Mouse (Mus musculus) adrenal gland, postnatal 36 days (tissue): ENCODE measurements around the gene Calm2. TPM values are rescaled to one million over a fixed set of nuclear protein-coding genes. Genes with fewer than 3 reads are reported as not detected.

ENCODE experiments used
- DNase-seq, 2 experiments: peaks; one replicate each; pipeline ENCODE4 v3.0.0; 2021; ENCODE audit warnings: mixed read lengths in 1 of 2
- total RNA-seq, 2 experiments: library from RNA; stranded (reverse); gene quantifications; 2 replicates each; pipeline ENCODE4 v1.2.3; 2021

Calm2 gene
- total RNA-seq, 2 experiments from 2014 or later: 420 to 539 TPM

DNA sequence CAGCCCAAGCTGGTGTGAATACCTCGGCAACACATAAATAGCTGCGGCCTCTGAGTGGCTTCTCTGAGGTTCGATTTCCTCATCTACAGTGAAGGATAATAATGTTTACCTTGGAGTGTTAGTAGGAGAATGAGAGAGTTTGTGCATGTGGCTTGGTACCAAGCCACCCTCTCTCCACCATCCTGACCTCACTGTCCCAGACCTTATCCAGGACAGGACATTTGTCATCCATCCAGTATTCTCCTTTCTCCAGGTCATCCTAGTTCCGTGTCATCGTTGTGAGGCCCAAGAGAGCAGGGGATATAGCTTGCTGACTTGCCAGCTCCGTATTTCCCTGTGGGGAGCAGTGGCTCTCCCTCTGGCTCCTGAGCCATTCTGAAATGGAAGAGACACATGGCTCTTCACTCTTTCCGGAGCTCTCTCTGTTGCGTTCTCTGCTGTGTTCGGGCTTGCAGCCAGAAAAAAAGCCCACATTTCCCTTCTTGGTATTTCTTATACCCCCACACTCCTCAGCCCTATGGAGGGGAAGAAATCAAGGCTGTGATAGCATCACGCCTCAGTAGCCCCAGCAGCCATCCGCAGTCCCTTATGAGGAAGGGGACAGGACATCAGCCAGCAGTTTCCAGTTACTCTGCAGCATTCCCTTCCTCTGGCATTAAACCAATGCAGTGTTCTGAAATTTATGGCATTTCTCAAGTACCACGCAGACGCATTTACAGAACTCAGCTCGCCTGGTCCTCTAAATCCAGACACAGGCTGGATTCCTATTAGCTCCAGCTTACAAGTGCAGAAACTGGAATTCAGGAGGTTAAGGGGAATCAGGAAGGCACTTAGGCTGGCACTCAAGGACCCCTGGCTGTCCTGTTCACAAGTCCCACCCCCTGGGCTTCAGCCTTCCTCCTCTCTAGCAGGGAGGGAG lies 13.3 kb upstream of the Calm2 start:
- peak in 1 of 2 experiments; percentile 20 for DNase-seq

DNA sequence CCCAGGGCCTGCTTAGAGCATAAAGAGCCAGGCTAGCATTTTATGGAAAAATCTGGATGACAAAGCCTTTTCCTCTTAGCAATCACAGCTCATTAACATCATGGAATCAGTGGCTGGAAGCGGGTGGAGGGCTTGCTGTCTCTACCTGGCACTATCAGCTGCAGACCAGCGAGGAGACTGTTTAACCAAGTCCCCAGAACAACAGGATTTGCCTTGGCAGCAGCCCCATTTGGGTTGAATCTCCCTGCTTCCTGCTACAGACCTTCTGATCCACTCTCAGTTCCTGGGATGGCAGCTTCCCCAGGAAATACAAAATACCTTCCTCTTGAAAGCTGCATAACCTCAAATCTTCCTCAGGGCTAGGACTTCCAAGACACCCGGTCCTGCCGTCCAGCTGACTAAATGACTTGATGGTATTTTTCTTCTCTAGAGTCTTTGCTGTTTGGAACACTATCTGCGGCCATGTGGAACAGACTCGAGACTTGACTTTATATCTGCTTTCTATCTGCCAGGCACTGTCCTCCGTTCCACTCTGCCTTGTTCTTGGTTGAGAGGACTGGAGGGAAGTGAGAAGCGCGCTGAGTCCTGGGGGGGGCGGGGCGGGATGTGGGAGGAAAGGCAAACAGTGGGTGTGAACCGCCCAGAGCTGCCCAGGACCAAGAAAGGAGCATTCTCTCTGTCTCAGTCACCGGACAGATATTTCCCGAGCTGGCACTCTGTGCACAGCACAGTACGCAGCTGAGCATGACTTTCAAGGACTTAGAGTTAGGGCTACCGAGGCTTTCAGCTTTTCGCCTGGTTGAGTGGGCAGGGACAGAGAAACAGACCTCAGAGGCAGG lies 12.4 kb upstream of the Calm2 start:
- peak; percentile 73 to 76 for DNase-seq

DNA sequence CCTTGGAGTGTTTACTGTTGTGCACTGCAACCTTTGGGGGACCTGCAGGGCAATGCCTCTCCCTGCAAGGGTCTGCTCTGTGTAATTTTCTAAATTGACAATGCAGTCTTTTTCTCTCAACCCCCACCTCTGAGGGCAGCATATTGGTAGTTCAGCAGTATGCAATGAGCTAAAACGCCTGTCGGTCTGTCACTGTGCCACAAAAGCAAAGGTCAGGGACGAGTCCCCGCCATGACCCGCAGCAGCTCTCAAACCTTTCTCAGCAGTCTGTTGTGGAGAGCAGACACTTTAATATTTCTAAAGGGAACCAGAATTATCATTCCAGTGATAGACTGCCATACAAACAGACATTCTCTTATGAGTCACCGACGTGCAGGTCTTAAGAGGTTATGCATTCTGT lies 11.2 kb upstream of the Calm2 start:
- DNase-seq: peak; percentile 70

DNA sequence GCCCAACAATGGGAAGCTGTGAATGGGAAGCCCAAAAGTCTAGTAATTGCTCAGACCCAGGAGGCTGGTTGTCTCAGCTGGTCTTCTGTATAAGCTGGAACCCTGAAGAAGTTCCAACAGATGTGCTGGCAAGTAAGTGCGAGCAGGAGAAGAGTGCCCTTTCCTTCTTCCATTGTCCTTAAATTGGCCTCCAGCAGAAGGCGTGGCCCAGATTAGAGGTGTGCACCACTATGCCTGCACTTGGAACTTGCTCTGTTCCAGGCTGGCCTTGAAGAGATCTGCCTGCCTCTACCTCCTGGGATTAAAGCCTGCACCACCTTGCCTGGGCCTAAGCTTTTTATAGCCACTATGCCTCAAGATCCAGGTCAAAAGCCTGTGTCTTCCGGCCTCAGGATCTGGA lies 7.4 kb upstream of the Calm2 start:
- no peak for DNase-seq

DNA sequence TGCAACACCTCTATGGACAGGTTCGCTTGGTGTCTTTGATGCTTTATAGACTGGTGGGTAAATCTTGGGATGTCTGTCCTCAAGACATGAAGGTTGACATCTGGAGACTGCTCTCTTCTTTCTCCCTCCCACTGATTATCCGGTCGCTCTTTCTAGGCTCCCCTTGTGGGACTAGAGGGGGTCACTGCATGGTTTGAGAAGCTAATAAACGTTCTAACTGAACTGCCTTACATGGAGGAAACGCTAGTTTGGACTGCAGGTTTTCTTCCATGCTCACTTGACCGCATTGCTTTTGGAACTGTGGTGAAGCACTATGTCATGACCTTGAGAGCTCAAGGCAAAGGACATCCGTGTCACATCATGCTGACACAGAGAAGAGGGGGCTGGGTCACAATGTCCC lies 6.6 kb upstream of the Calm2 start:
- peak in 1 of 2 experiments; percentile 37 for DNase-seq

DNA sequence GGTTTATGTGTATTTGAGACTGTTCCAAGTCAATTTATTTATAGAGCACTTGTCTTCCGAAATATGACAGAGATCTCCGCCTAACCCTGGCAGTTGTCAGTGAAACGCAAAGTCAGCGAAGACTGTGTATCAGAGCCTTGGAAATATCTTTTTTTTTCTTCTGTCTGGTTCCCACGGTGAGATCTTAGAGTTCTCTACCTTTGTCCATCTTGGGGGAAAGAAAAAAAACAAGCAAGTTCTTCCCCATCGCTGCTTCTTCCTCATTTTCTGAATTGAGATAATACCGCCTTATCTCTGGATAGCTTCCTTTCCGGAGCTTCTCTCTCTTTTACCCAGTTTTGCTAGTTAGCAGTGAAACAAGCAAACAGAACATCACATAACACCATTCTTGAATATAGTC lies 2.1 kb upstream of the Calm2 start:
- DNase-seq: no peak

DNA sequence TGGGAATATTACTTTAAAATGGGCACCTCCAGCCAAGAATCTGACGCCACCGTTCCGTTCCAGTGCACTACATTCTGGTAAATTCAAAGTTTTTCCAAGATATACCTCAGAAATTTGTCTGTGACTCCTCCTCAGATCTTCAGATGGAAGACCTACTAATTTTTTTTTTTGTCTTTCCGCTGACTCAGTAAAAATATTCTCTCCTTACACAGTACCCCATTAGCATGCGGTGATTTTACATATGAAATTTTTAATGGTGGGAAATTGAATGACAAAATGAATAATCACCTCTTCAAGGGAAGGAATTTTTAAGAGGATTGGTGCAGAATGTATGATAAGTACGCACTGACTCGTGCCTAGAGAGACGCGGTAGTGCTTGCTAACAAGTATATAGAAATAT lies 1.6 kb upstream of the Calm2 start:
- DNase-seq: no peak

DNA sequence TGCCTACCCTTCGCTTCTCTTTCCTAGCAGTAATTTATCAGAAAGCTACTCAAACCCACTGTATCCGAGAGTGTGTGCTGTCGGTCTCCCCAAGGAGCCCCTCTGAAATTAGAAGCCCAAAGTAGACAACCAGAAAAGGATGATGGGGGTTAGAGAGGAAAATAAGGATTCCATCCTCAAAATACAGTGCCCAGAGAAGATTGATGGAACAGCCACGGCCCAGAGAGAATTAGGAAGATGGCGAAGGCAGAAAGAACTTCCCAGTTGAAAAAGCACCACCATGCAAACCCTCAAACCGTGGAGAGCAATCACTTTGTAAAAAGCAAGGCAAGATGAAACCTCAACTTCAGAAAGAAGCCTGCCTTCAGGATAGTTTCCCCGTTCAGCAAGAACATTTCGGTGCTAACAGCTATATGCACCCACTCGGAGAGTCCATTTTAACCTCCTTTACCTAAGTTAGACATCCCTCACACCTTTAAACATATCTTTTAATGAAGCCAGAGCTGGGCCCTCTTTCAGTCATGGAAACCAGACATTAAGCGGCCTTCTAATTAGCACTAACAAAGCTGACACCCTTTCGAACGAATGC lies 971 bp upstream of the Calm2 start:
- no peak for DNase-seq

DNA sequence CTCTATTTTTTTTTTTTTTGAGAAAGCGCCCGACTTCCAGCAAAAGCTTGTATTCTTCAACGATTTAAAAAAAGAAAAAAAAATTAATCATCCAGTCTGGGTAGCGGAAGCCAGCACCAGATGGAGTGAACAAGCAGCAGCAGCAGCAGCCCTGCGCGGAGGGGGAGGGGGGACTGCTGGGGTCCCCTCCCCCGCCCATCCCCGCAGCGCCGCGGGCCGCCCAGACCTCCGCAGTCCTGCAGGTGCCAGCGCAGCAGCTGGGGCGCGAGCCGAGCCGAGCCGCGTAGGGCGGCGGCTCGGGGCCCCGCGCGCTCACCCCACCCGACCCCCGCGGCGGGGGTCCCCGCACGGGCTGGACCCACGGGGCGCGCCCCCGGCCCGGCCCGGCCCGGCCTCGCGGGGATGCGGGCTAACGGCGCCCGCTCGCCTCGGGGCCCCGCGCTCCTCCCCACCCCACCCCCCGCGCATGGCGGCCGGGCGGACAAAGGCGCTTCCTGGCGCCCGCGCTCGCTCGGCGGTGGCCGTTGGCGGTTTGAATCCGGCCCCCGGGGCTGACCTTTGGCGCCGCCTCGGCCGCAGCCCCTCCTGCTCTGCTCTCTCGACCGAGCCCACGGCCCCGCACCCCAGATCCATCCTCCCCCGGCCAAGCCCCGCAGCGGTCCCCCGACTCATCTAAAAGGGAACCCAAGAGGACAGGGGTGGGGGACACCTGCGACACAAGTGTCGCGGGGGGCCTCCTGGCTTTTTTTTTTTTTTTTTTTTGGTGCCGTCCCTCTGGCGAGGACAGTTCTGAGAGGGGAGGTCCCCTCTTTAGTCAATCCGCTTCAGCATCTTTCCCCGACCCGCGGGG lies 593 bp downstream of the Calm2 start:
- DNase-seq: peak; percentile 72 to 83

DNA sequence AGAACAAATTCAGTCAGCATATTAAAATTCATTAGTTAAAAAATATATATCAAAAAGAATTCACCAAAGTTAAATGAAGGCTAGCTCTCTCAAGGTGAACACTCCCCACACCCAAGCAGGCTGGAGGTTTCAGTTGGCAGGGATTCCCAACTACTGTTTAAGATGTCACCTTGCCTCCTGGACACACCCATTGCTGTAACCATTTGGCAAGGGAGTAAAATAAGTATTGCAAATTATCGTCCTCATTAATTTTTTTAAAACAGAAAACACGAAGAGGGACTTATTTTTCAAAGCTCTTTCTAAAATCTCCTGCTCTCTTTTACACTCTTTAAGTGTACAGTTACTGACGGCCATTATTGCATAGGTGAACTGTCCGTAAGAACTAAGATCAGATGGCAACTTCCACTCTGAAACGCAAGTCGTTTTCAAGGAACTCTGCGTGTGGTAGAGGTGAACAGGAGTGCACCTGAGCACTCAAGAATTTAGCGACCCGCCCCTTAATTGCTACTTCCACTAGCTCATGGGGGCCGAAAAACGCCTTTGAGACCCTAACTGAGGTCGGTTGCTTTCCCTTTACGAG lies 1.3 kb downstream of the Calm2 start:
- DNase-seq: no peak

DNA sequence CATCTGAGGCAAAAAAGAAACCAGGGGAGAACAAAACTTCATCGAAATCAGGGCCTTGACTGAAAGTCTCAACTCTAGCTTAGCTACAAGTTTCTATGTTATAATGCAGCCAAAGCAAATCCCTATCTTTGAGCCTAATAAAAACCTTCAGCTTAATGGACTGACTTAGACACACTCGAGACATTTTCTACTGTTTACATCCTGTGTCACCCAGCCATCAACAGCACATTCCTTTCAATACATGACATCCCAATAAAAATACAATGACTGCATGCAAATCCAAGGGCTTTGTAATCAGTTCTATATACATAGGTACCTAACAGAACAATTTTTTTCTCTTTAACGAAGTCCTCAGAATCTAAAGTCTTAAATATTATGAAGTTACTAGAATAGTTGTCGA lies 2.0 kb downstream of the Calm2 start:
- DNase-seq: no peak

DNA sequence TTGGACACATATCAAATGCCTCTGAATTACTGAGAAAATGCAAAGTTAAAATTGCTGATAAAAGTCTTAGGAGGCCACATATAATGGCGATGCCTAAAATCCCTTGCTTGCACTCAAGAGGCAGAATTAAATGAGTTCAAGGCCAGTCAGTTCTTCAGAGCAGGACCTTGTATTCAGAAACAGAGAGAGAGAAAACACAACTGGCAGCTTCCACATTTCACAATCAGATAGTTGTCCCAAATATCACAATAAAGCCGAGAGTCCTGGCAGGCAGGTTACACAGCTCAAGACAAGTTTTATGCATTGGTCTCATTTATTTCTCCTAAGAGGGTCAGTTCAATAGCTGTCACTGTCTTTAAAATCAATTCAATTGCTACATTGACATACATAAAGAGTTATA lies 5.2 kb downstream of the Calm2 start:
- DNase-seq: peak in 1 of 2 experiments; percentile 24

DNA sequence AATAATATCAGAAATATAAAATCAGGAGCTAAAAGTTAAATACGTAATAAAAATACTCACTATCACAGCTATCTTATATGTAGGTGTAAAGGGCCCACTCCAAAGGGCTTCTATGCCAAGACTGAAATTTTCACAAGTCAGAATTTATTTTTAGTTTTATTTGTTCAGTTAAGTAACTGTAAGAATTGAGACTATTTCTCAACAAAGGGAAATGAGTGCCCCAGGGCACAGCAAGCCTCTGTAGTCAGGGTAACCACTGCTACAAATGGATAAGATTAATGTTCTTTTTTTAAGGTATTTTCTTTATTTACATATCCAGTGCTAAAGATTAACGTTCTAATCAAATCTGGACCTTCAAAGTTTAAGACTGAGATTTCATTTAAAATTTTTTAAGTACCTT lies 7.3 kb downstream of the Calm2 start:
- DNase-seq: no peak

DNA sequence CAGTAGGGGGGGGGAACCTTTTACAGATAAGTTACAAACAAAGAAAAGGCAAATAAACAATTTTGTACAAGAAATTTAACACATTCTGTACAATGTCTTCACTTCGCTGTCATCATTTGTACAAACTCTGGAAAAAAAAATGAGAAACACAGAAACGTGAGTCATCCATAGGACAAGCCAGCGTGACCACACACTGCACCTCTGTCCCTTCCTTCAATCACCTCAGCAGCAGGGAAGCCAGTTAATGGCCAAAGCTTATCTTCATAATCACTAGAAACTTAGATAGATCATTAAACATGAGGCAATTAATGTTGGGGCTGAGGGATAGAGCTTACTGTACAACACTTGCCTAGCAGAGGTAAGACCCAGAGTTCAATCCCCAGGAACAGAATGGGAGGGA lies 12.8 kb downstream of the Calm2 start:
- DNase-seq: no peak

DNA sequence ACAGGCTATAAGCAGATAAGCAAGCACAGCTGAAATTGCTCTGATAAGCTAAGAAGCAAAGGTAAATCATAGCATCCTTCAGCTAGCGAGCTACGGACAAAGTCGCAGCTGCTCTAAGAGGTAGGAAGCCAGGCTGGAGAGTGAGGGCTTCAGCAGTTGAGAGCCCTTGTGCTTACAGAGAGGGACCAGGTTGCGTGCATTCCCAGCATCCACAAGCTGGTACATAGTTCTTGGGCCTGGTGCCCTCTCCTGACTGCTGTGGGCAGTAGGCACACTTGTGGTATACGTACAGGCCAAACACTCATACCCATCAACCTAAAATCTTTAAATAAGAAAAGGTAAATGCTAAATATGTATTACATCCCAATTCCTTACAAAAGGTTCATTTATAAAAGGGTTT lies 14.0 kb downstream of the Calm2 start:
- DNase-seq: no peak

DNA sequence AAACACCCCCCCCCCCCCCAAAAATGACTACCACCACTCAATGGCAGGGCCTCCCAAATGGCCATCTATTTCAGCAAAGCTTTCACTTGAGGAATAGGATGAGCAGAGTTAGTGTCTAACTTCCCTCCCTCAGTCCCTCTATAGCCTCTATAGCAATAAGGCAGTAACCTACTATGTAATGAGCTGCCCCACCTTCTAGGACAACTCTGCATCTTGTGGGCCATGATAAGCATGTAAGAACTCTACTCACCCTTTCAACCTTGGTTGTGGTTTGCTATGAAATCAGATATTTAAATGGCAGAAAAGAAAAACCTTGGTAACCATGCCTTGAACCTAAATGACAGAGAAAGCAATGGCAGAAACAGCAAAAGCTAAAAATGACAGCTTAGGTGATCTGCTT lies 14.4 kb downstream of the Calm2 start:
- no peak for DNase-seq

DNA sequence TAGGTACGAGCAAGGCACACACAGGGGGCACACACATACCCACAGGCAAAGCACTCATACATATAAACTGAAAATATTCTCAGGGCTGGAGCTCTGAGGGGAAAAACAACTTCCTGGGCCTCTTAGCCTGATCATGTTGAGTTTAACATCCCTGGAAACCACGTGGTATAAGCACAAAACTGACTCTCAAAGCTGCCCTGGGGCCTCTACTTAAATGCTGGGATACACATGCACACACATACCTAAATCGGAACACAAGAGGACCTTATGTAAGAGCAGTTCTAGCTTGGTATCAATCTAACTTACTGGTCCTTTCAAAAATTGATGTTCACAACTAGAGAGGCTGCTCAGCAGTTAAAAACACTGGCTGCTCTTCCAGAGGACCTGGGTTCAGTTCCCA lies 17.3 kb downstream of the Calm2 start:
- no peak for DNase-seq

DNA sequence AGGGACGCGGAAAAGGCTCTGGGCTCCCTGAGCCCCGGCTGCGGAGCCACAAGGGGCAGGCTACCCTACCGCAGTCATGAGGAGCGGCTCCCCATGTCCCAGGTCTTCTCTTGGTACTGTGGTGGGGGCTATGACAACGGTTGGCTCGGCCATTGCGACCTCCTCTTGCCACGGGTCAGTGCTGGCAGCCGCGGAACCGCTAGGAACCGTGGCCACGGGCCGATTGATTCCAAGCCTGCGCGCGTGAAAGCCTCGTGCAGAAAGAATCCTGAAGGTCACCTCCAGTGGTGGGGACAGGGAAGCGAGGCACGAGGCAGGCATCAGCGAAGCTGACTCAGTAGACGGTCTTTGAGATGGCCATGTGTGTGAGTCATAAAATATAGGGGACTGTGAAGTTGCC lies 19.2 kb downstream of the Calm2 start, which contains the start of gene Stpg4:
Gene Stpg4, minus strand, starts transcription at position 231 of the 400 bp plus-strand sequence.
- DNase-seq: peak in 1 of 2 experiments; percentile 16

DNA sequence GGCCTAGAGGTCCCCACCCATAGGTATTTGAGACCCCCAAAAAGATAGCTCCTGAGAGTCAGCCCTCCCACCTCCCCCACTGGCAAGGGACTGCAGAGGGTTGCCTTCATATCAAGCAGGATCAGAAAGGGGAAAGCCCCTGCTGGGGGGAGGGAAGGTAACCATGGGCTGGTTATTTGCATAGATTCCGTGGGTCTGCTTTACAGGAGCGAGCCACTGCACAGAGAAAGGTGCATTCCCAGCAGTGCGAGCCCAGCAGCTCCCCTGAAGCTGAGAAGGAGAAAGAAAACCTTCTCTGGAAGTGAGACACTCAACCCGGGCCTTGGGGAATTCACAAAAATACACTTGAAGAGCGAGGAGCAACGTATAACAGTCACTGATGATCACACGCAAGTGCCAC lies 28.7 kb downstream of the Calm2 start:
- no peak for DNase-seq

DNA sequence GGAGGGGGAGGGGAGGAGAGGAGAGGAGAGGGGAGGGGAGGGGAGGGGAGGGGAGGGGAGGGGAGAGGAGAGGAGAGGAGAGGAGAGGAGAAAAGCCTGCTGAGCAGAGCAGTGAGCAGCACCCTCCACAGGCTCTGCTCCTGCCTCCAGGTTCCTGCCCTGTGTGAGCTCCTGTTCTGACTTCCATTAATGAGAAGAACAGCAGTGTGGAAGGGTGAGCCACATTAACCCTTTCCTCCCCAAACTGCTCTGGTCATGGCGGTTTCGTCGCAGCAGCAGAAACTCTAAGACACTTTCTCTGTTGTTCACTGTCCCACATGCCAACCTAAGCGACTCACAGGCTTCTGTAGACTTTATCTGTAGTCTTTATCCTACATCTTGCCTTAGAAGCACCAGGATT lies 40.1 kb downstream of the Calm2 start:
- DNase-seq: no peak

DNA sequence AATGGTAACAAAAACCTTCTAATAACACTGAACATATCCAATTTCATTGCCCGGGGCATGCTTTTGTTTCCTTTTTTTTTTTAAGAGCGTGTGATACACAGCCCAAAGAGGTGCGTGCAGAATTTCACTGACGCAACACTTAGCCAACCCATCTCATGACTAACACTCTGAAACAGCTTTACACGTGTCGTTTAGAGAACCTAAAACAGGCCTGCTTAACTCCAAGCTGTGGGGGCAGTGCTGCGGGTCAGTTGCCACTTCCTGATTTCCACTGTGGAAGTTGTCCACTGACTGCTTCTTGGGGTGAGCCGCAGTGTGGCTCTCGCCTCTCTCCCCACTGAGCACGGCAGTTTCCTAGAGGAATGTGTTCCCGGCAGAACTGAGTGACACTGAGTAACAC lies 41.2 kb downstream of the Calm2 start:
- no peak for DNase-seq
